ENCODE assay signal across 8 mouse cellular contexts in genomic region chr1:95666541-95667320, GRCm38 (mm10). TPM values are rescaled to one million over a fixed set of nuclear protein-coding genes. Genes with fewer than 3 reads are reported as not detected.
DNase-seq lines count a peak whose midpoint lies in the region; ATAC-seq and TF ChIP-seq lines count a peak whose summit lies in the region.

No protein-coding gene starts in this region.

- H3K27ac ChIP-seq in heart, adult 2 months, result peak overlapping the region; percentile 85
- peak overlapping the region; percentile 80 for H3K27ac ChIP-seq in embryonic facial prominence, embryonic 10.5 days (replicated peaks)
- H3K27ac ChIP-seq in hindbrain, embryonic 14.5 days, result peak overlapping the region; percentile 87
- H3K27ac ChIP-seq in midbrain, embryonic 13.5 days, result peak overlapping the region; percentile 87

- TF ChIP-seq EP300 in heart, adult 2 months (IDR thresholded peaks at IDR 0.05; ENCODE audit: insufficient read depth, low read depth, low read length), result no peak

- 4% methylated on average over 14 of the region's 14 CpGs for WGBS in heart, adult 2 months
- WGBS in embryonic facial prominence, embryonic 10.5 days, result 2% methylated on average over 14 of the region's 14 CpGs
- WGBS in hindbrain, embryonic 14.5 days, result under 1% methylated on average over 14 of the region's 14 CpGs
- under 1% methylated on average over 14 of the region's 14 CpGs for WGBS in midbrain, embryonic 13.5 days

- H3K36me3 ChIP-seq in heart, adult 2 months (ENCODE audit: control insufficient read depth, insufficient read depth, low read length), result peaks cover 5% of the 10 kb centered on the region
- H3K36me3 ChIP-seq in embryonic facial prominence, embryonic 10.5 days (replicated peaks), result no peaks in the 10 kb centered on the region
- no peaks in the 10 kb centered on the region for H3K36me3 ChIP-seq in hindbrain, embryonic 14.5 days (replicated peaks; ENCODE audit: control insufficient read depth, insufficient read depth)
- H3K36me3 ChIP-seq in midbrain, embryonic 13.5 days, result no peaks in the 10 kb centered on the region

- ATAC-seq in hindbrain, embryonic 14.5 days (ENCODE audit: low FRiP score), result peak; percentile 3; the same call in 1 of the 2 replicates
- ATAC-seq in midbrain, embryonic 13.5 days, result peak; percentile 3; the same call in 1 of the 2 replicates

- intact Hi-C loops in heart, adult 2 months (cut with DNase I), result loop anchor here (1.0 to 5.0 kb wide), 5 partner anchors 48 to 354 kb away; partner anchors contain the start of gene Fam174a
- intact Hi-C loops in heart, postnatal 25 days (cut with DNase I), result loop anchor here (5.0 kb wide), 4 partner anchors 96 to 349 kb away; no protein-coding TSS in a partner anchor

- H3K9me3 ChIP-seq in embryonic facial prominence, embryonic 10.5 days, result no peaks in the 10 kb centered on the region
- no peaks in the 10 kb centered on the region for H3K9me3 ChIP-seq in hindbrain, embryonic 14.5 days (ENCODE audit: control insufficient read depth, low read length)
- H3K9me3 ChIP-seq in midbrain, embryonic 13.5 days, result no peaks in the 10 kb centered on the region

- peak overlapping the region; percentile 73 for H3K9ac ChIP-seq in heart, adult 2 months (ENCODE audit: low read depth, low read length)
- peak overlapping the region; percentile 87 for H3K9ac ChIP-seq in hindbrain, embryonic 14.5 days
- peak overlapping the region; percentile 85 for H3K9ac ChIP-seq in midbrain, embryonic 13.5 days (replicated peaks)

- peak overlapping the region; percentile 72 for H3K4me3 ChIP-seq in heart, adult 2 months
- peak overlapping the region; percentile 66 for H3K4me3 ChIP-seq in embryonic facial prominence, embryonic 10.5 days
- peak overlapping the region; percentile 61 for H3K4me3 ChIP-seq in hindbrain, embryonic 14.5 days (replicated peaks; ENCODE audit: low read length)
- peak overlapping the region; percentile 79 for H3K4me3 ChIP-seq in midbrain, embryonic 13.5 days (replicated peaks)

- peaks cover 5% of the 10 kb centered on the region for H3K4me1 ChIP-seq in heart, adult 2 months (ENCODE audit: control insufficient read depth, insufficient read depth, low read length)
- peaks cover 23% of the 10 kb centered on the region for H3K4me1 ChIP-seq in embryonic facial prominence, embryonic 10.5 days
- H3K4me1 ChIP-seq in hindbrain, embryonic 14.5 days (replicated peaks; ENCODE audit: control insufficient read depth, insufficient read depth, low read length), result peaks cover 19% of the 10 kb centered on the region
- peaks cover 17% of the 10 kb centered on the region; the same call in 1 of the 2 replicates for H3K4me1 ChIP-seq in midbrain, embryonic 13.5 days (replicated peaks)

- peak overlapping the region; percentile 85 for H3K4me2 ChIP-seq in hindbrain, embryonic 14.5 days (replicated peaks)
- H3K4me2 ChIP-seq in midbrain, embryonic 13.5 days (replicated peaks), result peak overlapping the region; percentile 78

- no peak for TF ChIP-seq POLR2A in heart, adult 2 months (IDR thresholded peaks at IDR 0.05; ENCODE audit: insufficient read depth, low read depth, low read length)

- no peaks in the 10 kb centered on the region for H3K27me3 ChIP-seq in heart, adult 2 months (ENCODE audit: control insufficient read depth, insufficient read depth, low read length)
- peaks cover 31% of the 10 kb centered on the region for H3K27me3 ChIP-seq in embryonic facial prominence, embryonic 10.5 days (replicated peaks; ENCODE audit: low read depth, poor library complexity, severe bottlenecking)
- H3K27me3 ChIP-seq in hindbrain, embryonic 14.5 days (ENCODE audit: control insufficient read depth, insufficient read depth, low read length), result no peaks in the 10 kb centered on the region
- no peaks in the 10 kb centered on the region for H3K27me3 ChIP-seq in midbrain, embryonic 13.5 days

- no peaks in the 10 kb centered on the region for H3K79me2 ChIP-seq in heart, adult 2 months (replicated peaks; ENCODE audit: control insufficient read depth, insufficient read depth, low read length)

- peak in 1 of 2 experiments; percentile 18 for DNase-seq in heart, adult 2 months
- no peak for DNase-seq in heart, postnatal 25 days (ENCODE audit: low spot score)
- peak; percentile 64 for DNase-seq in CD4-positive, CD25-positive, alpha-beta regulatory T cell, adult 2 months (ENCODE audit: low read depth, low spot score)
- DNase-seq in embryonic facial prominence, embryonic 10.5 days (ENCODE audit: low spot score), result peak; percentile 31
- peak; percentile 47 for DNase-seq in hindbrain, embryonic 14.5 days (ENCODE audit: low spot score)
- DNase-seq in yolk sac, embryonic 10.5 days (ENCODE audit: low spot score), result no peak
- no peak for DNase-seq in right cerebral cortex, postnatal 25 days

- no peak for TF ChIP-seq CTCF in heart, adult 2 months (IDR thresholded peaks at IDR 0.05)

RNA-seq across cellular contexts. Expression of gene St8sia4, which starts 0.6 kb away (rescaled TPM):
- total RNA-seq in heart, adult 2 months (2021), result 1 to 10 TPM; 5.7 to 7.1 TPM
- 1.5 and 3.0 TPM in 2 replicates for polyA plus RNA-seq in heart, adult 2 months (2012; rRNA removed)
- total RNA-seq in heart, postnatal 25 days (2021), result 10 to 100 TPM in 1 of 2 experiments, 1 to 10 TPM in 1; 8.1 to 10.0 TPM
- polyA plus RNA-seq in embryonic facial prominence, embryonic 10.5 days (2016; fragmentation: Nextera tagmentation; extraction: Ambion mirVana), result 6.4 and 7.2 TPM in 2 replicates
- 50.2 and 56.0 TPM in 2 replicates for polyA plus RNA-seq in hindbrain, embryonic 14.5 days (2014; fragmentation: Nextera tagmentation; extraction: Ambion mirVana)
- polyA plus RNA-seq in midbrain, embryonic 13.5 days (2015; fragmentation: Nextera tagmentation; extraction: Ambion mirVana), result 34.0 and 35.2 TPM in 2 replicates

Comparison
In these comparisons a context has a peak if more than half of its experiments do, and no peak if none do; other contexts are left out.
1. DNase-seq: peak in CD4-positive, CD25-positive, alpha-beta regulatory T cell, adult 2 months (single experiment), embryonic facial prominence, embryonic 10.5 days (single experiment) and hindbrain, embryonic 14.5 days (single experiment); none in heart, postnatal 25 days (single experiment), yolk sac, embryonic 10.5 days (single experiment) and right cerebral cortex, postnatal 25 days (single experiment).
2. Peak in every context shown above with its lines, with median percentiles within 50 percentile points of each other: H3K27ac ChIP-seq, H3K4me3 ChIP-seq and H3K9ac ChIP-seq.